Mouse (Mus musculus): ENCODE data around the gene Wdr13. TPM values are rescaled to one million over a fixed set of nuclear protein-coding genes. Genes with fewer than 3 reads are reported as not detected.

Wdr13 gene
- polyA plus RNA-seq (2015; fragmentation: Nextera tagmentation; extraction: Ambion mirVana), result 58.5 and 60.9 TPM in 2 replicates

- peak; percentile 90 for ATAC-seq (ENCODE audit: low FRiP score)
- H3K9me3 ChIP-seq, result no peaks in the 10 kb centered on the region
- H3K27me3 ChIP-seq, result no peaks in the 10 kb centered on the region
- peak within 1 kb of the TSS; percentile 75 for H3K9ac ChIP-seq
- H3K4me3 ChIP-seq, result peak within 1 kb of the TSS; percentile 51
- WGBS, result 19% methylated on average over 40 of the region's 40 CpGs
- H3K4me1 ChIP-seq (replicated peaks), result peaks cover 6% of the 10 kb centered on the region
- peaks cover 22% of the 10 kb centered on the region for H3K36me3 ChIP-seq
- peak within 1 kb of the TSS; percentile 96 for H3K27ac ChIP-seq
- peak within 1 kb of the TSS; percentile 53 for H3K4me2 ChIP-seq
Observed at GRCm38 (mm10) chrX:8132017-8132976, at the start of gene Wdr13. Wdr13 (minus strand) TSS chrX:8132892.

GRCm38 (mm10) chrX:8179646-8180045, 47.0 kb upstream of the Wdr13 start:
- ATAC-seq (ENCODE audit: low FRiP score), result no peak
- Histone ChIP-seq H3K27ac (no peak overlapping the region), H3K4me3 (no peak overlapping the region), H3K4me1 (replicated peaks) (peaks cover 5% of the 10 kb centered on the region), H3K4me2 (no peak overlapping the region), H3K36me3 (no peaks in the 10 kb centered on the region), H3K9me3 (no peaks in the 10 kb centered on the region), H3K9ac (no peak overlapping the region), H3K27me3 (no peaks in the 10 kb centered on the region)
- 93% methylated on average over 5 of the region's 5 CpGs for WGBS

- WGBS, result 92% methylated on average over 2 of the region's 2 CpGs
- Histone ChIP-seq H3K27me3 (no peaks in the 10 kb centered on the region), H3K4me1 (replicated peaks) (peaks cover 11% of the 10 kb centered on the region)
Observed at GRCm38 (mm10) chrX:8178871-8179270, 46.2 kb upstream of the Wdr13 start.

GRCm38 (mm10) chrX:8175504-8176385, 43.1 kb upstream of the Wdr13 start, which contains the start of gene Tbc1d25:
Tbc1d25 (minus strand) TSS chrX:8176181.
- H3K4me3 ChIP-seq, result peak within 1 kb of the TSS; percentile 48
- 11% methylated on average over 56 of the region's 56 CpGs for WGBS

More at GRCm38 (mm10) chrX:8178871-8179270, 46.2 kb upstream of the Wdr13 start:
- ATAC-seq (ENCODE audit: low FRiP score), result no peak
- no peaks in the 10 kb centered on the region for H3K36me3 ChIP-seq
- H3K4me2 ChIP-seq, result no peak overlapping the region
- H3K27ac ChIP-seq, result no peak overlapping the region
- H3K9ac ChIP-seq, result no peak overlapping the region
- no peaks in the 10 kb centered on the region for H3K9me3 ChIP-seq
- H3K4me3 ChIP-seq, result no peak overlapping the region

GRCm38 (mm10) chrX:8175169-8175503, 42.4 kb upstream of the Wdr13 start:
- ATAC-seq (ENCODE audit: low FRiP score), result no peak; the same call in 1 of the 2 replicates

More at GRCm38 (mm10) chrX:8175504-8176385, 43.1 kb upstream of the Wdr13 start, which contains the start of gene Tbc1d25:
- H3K36me3 ChIP-seq, result peaks cover 5% of the 10 kb centered on the region; the same call in 1 of the 2 replicates
- H3K9me3 ChIP-seq, result no peaks in the 10 kb centered on the region
- peak; percentile 96 for ATAC-seq (ENCODE audit: low FRiP score)
- H3K9ac ChIP-seq, result peak within 1 kb of the TSS; percentile 64
- no peak within 1 kb of the TSS; the same call in 1 of the 2 replicates for H3K27ac ChIP-seq
- H3K4me2 ChIP-seq, result peak within 1 kb of the TSS; percentile 56
- peaks cover 11% of the 10 kb centered on the region for H3K4me1 ChIP-seq (replicated peaks)
- H3K27me3 ChIP-seq, result no peaks in the 10 kb centered on the region

GRCm38 (mm10) chrX:8167716-8168647, 35.3 kb upstream of the Wdr13 start:
- H3K4me2 ChIP-seq, result no peak overlapping the region
- 91% methylated on average over 10 of the region's 10 CpGs for WGBS
- ATAC-seq (ENCODE audit: low FRiP score), result no peak
- H3K27me3 ChIP-seq, result no peaks in the 10 kb centered on the region
- H3K9ac ChIP-seq, result no peak overlapping the region
- H3K36me3 ChIP-seq, result peaks cover 36% of the 10 kb centered on the region
- H3K4me3 ChIP-seq, result no peak overlapping the region
- no peaks in the 10 kb centered on the region for H3K9me3 ChIP-seq
- no peaks in the 10 kb centered on the region for H3K4me1 ChIP-seq (replicated peaks)
- no peak overlapping the region for H3K27ac ChIP-seq

More at GRCm38 (mm10) chrX:8175169-8175503, 42.4 kb upstream of the Wdr13 start:
- peaks cover 11% of the 10 kb centered on the region for H3K4me1 ChIP-seq (replicated peaks)
- H3K27me3 ChIP-seq, result no peaks in the 10 kb centered on the region
- H3K9ac ChIP-seq, result peak overlapping the region; percentile 64
- H3K4me3 ChIP-seq, result peak overlapping the region; percentile 48
- peak overlapping the region; percentile 56 for H3K4me2 ChIP-seq
- H3K36me3 ChIP-seq, result peaks cover 9% of the 10 kb centered on the region
- WGBS, result 19% methylated on average over 4 of the region's 4 CpGs
- H3K27ac ChIP-seq, result no peak overlapping the region
- no peaks in the 10 kb centered on the region for H3K9me3 ChIP-seq

GRCm38 (mm10) chrX:8164471-8164870, 31.8 kb upstream of the Wdr13 start:
- 87% methylated on average over 4 of the region's 4 CpGs for WGBS
- no peak overlapping the region for H3K4me2 ChIP-seq
- no peak for ATAC-seq (ENCODE audit: low FRiP score)

GRCm38 (mm10) chrX:8163076-8163475, 30.4 kb upstream of the Wdr13 start:
- Histone ChIP-seq H3K27me3 (no peaks in the 10 kb centered on the region), H3K36me3 (peaks cover 15% of the 10 kb centered on the region; the same call in 1 of the 2 replicates), H3K4me2 (no peak overlapping the region), H3K4me3 (no peak overlapping the region), H3K9me3 (no peaks in the 10 kb centered on the region), H3K9ac (no peak overlapping the region), H3K27ac (no peak overlapping the region), H3K4me1 (replicated peaks) (no peaks in the 10 kb centered on the region)
- 87% methylated on average over 5 of the region's 5 CpGs for WGBS
- no peak for ATAC-seq (ENCODE audit: low FRiP score)

More at GRCm38 (mm10) chrX:8164471-8164870, 31.8 kb upstream of the Wdr13 start:
- H3K36me3 ChIP-seq, result peaks cover 22% of the 10 kb centered on the region; the same call in 1 of the 2 replicates
- H3K9ac ChIP-seq, result no peak overlapping the region
- no peak overlapping the region for H3K27ac ChIP-seq
- H3K4me3 ChIP-seq, result no peak overlapping the region
- no peaks in the 10 kb centered on the region for H3K9me3 ChIP-seq
- no peaks in the 10 kb centered on the region for H3K4me1 ChIP-seq (replicated peaks)
- H3K27me3 ChIP-seq, result no peaks in the 10 kb centered on the region

GRCm38 (mm10) chrX:8145153-8145991, 12.7 kb upstream of the Wdr13 start, which contains the start of gene Rbm3:
Rbm3 (minus strand) TSS chrX:8145880.
- H3K4me3 ChIP-seq, result peak within 1 kb of the TSS; percentile 58
- peaks cover 11% of the 10 kb centered on the region for H3K4me1 ChIP-seq (replicated peaks)
- peaks cover 28% of the 10 kb centered on the region for H3K36me3 ChIP-seq
- H3K27me3 ChIP-seq, result no peaks in the 10 kb centered on the region
- no peaks in the 10 kb centered on the region for H3K9me3 ChIP-seq
- H3K9ac ChIP-seq, result peak within 1 kb of the TSS; percentile 85
- WGBS, result 22% methylated on average over 56 of the region's 65 CpGs
- peak; percentile 97 for ATAC-seq (ENCODE audit: low FRiP score)
- peak within 1 kb of the TSS; percentile 97 for H3K27ac ChIP-seq
- peak within 1 kb of the TSS; percentile 75 for H3K4me2 ChIP-seq

GRCm38 (mm10) chrX:8143750-8144149, 11.1 kb upstream of the Wdr13 start:
- H3K4me3 ChIP-seq, result peak overlapping the region; percentile 58
- H3K27ac ChIP-seq, result 0 out of 2 replicates have a peak overlapping the region, but pooled peaks have one; percentile 12
- H3K27me3 ChIP-seq, result no peaks in the 10 kb centered on the region
- WGBS, result 69% methylated on average over 7 of the region's 7 CpGs
- no peak for ATAC-seq (ENCODE audit: low FRiP score)
- peaks cover 11% of the 10 kb centered on the region for H3K4me1 ChIP-seq (replicated peaks)
- H3K9ac ChIP-seq, result peak overlapping the region; percentile 85
- peaks cover 28% of the 10 kb centered on the region for H3K36me3 ChIP-seq
- peak overlapping the region; percentile 75 for H3K4me2 ChIP-seq
- H3K9me3 ChIP-seq, result no peaks in the 10 kb centered on the region

Measured in hindbrain, embryonic 13.5 days (tissue).